Mouse (Mus musculus) kidney, postnatal 4 days (tissue): ENCODE measurements around the gene Ptbp3.

Source experiments
- DNase-seq, 2 experiments: peaks; one replicate each; pipeline ENCODE4 v3.0.0; 2021; ENCODE audit warnings: mixed read lengths in 2 of 2

The Ptbp3 gene

GRCm38 (mm10) chr4:59426429-59426828 is 122.7 kb downstream of the Ptbp3 start:
- DNase-seq: no peak

- DNase-seq: no peak
These were observed 126.4 kb downstream of the Ptbp3 start for GRCm38 (mm10) chr4:59422808-59423207.

- DNase-seq: no peak
These were observed 127.0 kb downstream of the Ptbp3 start for GRCm38 (mm10) chr4:59422025-59422783.
